Mouse (Mus musculus) ES-Bruce4 (cell line): ENCODE data around the gene Gatad2a.

ENCODE experiments used
- CTCF ChIP-seq: IDR thresholded peaks from one replicate; pipeline ENCODE4 v1.8.1; 2011; ENCODE audit warnings: low read depth, low read length
- POLR2A ChIP-seq: IDR thresholded peaks from one replicate; pipeline ENCODE4 v1.8.1; 2011; ENCODE audit warnings: low read length; ENCODE audit not compliant: insufficient read depth

- no peak for TF ChIP-seq CTCF
- no peak for TF ChIP-seq POLR2A
Observed at GRCm38 (mm10) chr8:69999236-69999635, 3.1 kb upstream of the Gatad2a start.
